Mouse (Mus musculus): ENCODE results near the gene Tcirg1. TPM values are rescaled to one million over a fixed set of nuclear protein-coding genes. Genes with fewer than 3 reads are reported as not detected.

Tcirg1 gene
- total RNA-seq (2021), result 10 to 100 TPM; 20.0 to 24.9 TPM
- long read RNA-seq, experiment 1, partial matches to known transcripts, result 0 of 5 reads
- long read RNA-seq, experiment 1, other reads (novel, unspliced or antisense), result 2 of 5 reads
- long read RNA-seq, experiment 2, transcript Tcirg1-201 (20 exons, 2,688 nt), result major isoform, 9 of 15 reads
- long read RNA-seq, experiment 2, partial matches to known transcripts, result 3 of 15 reads
- long read RNA-seq, experiment 2, other reads (novel, unspliced or antisense), result 3 of 15 reads

- DNase-seq (ENCODE audit: low spot score in 2 of 2), result peak; percentile 47 to 60
- H3K4me3 ChIP-seq, result peak within 1 kb of the TSS; percentile 63
- TF ChIP-seq CTCF (conservative IDR thresholded peaks at IDR 0.05), result no peak
- H3K27ac ChIP-seq, result peak within 1 kb of the TSS; percentile 58
These were observed at the start of gene Tcirg1 for GRCm38 (mm10) chr19:3906795-3907786. Gene Tcirg1, minus strand, starts transcription at chr19:3907133.

DNA sequence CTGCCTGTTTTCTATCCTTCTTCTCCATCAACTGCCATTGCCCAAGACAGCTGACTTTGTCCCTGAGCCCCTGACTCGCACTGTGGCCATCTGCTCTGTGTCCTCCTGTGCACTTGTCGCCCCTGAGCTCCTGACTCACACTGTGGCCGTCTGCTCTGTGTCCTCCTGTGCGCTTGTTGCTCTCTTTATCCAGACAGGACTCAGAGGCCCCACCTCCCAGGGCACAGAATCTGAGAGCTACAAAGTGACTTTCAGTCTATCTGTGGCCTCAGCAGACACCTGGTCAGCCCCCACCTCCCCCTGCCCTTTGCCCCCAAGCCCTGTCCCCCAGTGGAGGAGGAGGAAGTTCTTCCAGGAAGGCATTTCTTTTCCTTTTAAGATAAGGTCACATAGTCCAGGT, 48.9 kb upstream of the Tcirg1 start:
- Histone ChIP-seq H3K27ac (no peak overlapping the region), H3K4me3 (no peak overlapping the region)
- DNase-seq (ENCODE audit: low spot score in 2 of 2), result no peak
- TF ChIP-seq CTCF (conservative IDR thresholded peaks at IDR 0.05), result no peak

- Histone ChIP-seq H3K27ac (no peak overlapping the region), H3K4me3 (no peak overlapping the region)
- TF ChIP-seq CTCF (conservative IDR thresholded peaks at IDR 0.05), result no peak
- DNase-seq (ENCODE audit: low spot score in 2 of 2), result no peak
These were observed 48.1 kb upstream of the Tcirg1 start for GRCm38 (mm10) chr19:3955033-3955432.

- H3K4me3 ChIP-seq, result no peak overlapping the region
- TF ChIP-seq CTCF (conservative IDR thresholded peaks at IDR 0.05), result no peak
These were observed 45.2 kb upstream of the Tcirg1 start for GRCm38 (mm10) chr19:3952099-3952498.

GRCm38 (mm10) chr19:3951461-3951860, 44.5 kb upstream of the Tcirg1 start:
- DNase-seq (ENCODE audit: low spot score in 2 of 2), result no peak
- no peak overlapping the region for H3K4me3 ChIP-seq
- H3K27ac ChIP-seq, result no peak overlapping the region
- no peak for TF ChIP-seq CTCF (conservative IDR thresholded peaks at IDR 0.05)

More at GRCm38 (mm10) chr19:3952099-3952498, 45.2 kb upstream of the Tcirg1 start:
- no peak overlapping the region for H3K27ac ChIP-seq
- no peak for DNase-seq (ENCODE audit: low spot score in 2 of 2)

- DNase-seq (ENCODE audit: low spot score in 2 of 2), result no peak
- TF ChIP-seq CTCF (conservative IDR thresholded peaks at IDR 0.05), result no peak
- no peak overlapping the region for H3K4me3 ChIP-seq
- H3K27ac ChIP-seq, result no peak overlapping the region
These were observed 43.4 kb upstream of the Tcirg1 start for GRCm38 (mm10) chr19:3950331-3950730.

GRCm38 (mm10) chr19:3948546-3948945, 41.6 kb upstream of the Tcirg1 start:
- Histone ChIP-seq H3K27ac (no peak overlapping the region), H3K4me3 (no peak overlapping the region)
- TF ChIP-seq CTCF (conservative IDR thresholded peaks at IDR 0.05), result no peak
- DNase-seq (ENCODE audit: low spot score in 2 of 2), result no peak

DNA sequence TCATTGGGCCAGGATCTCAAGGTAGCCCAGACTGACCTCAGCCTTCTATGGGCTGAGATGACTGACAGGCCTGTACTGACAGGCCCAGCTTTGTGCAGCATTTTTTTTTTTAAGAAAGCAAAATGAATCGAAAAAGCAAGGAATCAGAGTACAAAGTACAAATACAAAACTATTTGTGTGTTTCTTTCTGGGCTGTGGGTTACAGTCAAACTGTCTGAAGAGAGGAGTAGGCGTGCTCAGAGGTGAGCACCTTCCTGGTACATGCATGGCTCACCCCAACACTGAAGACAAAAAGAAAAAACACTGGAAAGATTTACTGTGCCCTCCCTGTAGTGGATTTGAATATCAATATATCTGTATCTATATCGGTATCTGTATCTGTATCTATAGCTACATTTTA, 40.9 kb upstream of the Tcirg1 start:
- no peak overlapping the region for H3K27ac ChIP-seq
- DNase-seq (ENCODE audit: low spot score in 2 of 2), result no peak
- no peak for TF ChIP-seq CTCF (conservative IDR thresholded peaks at IDR 0.05)
- H3K4me3 ChIP-seq, result no peak overlapping the region

DNA sequence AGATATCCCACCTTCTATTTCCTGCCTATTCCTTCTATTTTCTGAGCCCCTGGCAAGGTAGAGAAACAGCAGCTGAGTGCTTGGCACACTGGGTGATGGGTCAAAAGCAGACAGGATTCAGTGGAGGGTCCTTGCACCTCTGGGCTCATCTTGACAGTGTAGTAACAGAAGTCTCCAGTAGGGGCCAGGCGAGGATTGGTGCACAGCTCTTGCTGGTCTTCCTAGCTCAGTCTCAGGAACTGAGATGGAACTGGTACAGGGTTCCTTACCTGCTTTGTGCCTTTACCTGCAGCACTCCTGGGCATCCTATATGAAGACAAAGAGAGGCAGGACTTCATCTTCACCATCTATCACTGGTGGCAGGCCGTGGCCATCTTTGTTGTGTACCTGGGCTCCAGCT, 39.8 kb upstream of the Tcirg1 start:
- Histone ChIP-seq H3K4me3 (no peak overlapping the region), H3K27ac (no peak overlapping the region)
- peak; percentile 65 to 74 for DNase-seq (ENCODE audit: low spot score in 2 of 2)
- TF ChIP-seq CTCF (conservative IDR thresholded peaks at IDR 0.05), result peak; percentile 99

- no peak for DNase-seq (ENCODE audit: low spot score in 2 of 2)
- Histone ChIP-seq H3K27ac (no peak overlapping the region), H3K4me3 (no peak overlapping the region)
- TF ChIP-seq CTCF (conservative IDR thresholded peaks at IDR 0.05), result no peak
These were observed 39.1 kb upstream of the Tcirg1 start for GRCm38 (mm10) chr19:3945872-3946564.

DNA sequence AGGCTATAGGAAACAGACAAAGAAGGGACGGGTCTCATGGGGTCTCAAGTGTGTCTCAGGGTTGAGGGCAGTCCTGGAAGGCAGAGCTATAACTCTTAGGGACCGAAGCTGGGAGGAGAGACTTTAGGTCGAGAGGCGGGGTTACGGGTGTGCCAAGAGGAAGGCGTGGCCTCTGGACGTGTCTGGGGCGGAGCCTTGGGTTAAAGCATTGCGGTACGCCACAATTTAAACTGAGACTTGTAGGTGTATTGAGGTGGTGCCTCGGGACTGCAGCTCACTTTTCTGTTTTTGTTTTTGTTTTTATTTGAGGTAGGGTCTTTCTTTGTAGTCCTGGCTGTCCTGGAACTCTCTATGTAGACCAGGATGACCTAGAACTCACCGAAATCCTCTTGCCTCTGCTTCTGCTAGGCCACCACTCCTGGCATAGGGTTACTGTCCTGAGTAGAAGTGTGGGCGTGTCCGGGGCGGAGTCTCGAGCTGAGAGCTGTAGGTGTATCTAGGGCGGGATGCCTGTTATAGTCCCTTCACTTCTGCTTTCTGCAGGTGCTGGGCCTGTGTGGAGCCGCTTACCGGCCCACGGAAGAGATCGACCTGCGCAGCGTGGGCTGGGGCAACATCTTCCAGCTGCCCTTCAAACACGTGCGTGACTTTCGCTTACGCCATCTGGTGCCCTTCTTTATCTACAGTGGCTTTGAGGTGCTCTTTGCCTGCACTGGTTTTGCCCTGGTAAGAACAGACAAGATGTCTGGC, 36.2 kb upstream of the Tcirg1 start:
- no peak for TF ChIP-seq CTCF (conservative IDR thresholded peaks at IDR 0.05)
- Histone ChIP-seq H3K27ac (no peak overlapping the region), H3K4me3 (no peak overlapping the region)
- DNase-seq (ENCODE audit: low spot score in 2 of 2), result no peak

GRCm38 (mm10) chr19:3942315-3942714, 35.4 kb upstream of the Tcirg1 start:
- TF ChIP-seq CTCF (conservative IDR thresholded peaks at IDR 0.05), result no peak
- no peak overlapping the region for H3K4me3 ChIP-seq
- no peak for DNase-seq (ENCODE audit: low spot score in 2 of 2)
- H3K27ac ChIP-seq, result no peak overlapping the region

All from layer of hippocampus, adult 2 months (tissue).